Mouse (Mus musculus) midbrain, embryonic 14.5 days (tissue): Measurements from ENCODE around the gene Grhl3. TPM values are rescaled to one million over a fixed set of nuclear protein-coding genes. Genes with fewer than 3 reads are reported as not detected.
"Not testable (repeated sequence)": the region's sequence is repeated elsewhere in the genome, so short reads cannot be mapped to it uniquely, and the experiment has no call there.

Source experiments
- ATAC-seq: fragments of 200-750 bp; cut with Nextera tagmentation; 2 replicates; pipeline ENCODE4 v1.8.0; 2017; ENCODE audit warnings: moderate number of reproducible peaks, moderate library complexity; ENCODE audit not compliant: low FRiP score, low TSS enrichment
- DNase-seq: peaks from one replicate; pipeline ENCODE4 v3.0.0-alpha.2; 2015
- H3K27ac ChIP-seq: fragments of 300-500 bp; sonication (generic); replicated peaks from 2 replicates; pipeline ENCODE4 v1.5.1; 2014; ENCODE audit warnings: mild to moderate bottlenecking, low read depth, low read length, moderate library complexity
- H3K27me3 ChIP-seq: fragments of 300-500 bp; sonication (generic); 2 replicates; pipeline ENCODE4 v1.6.1; 2014; ENCODE audit warnings: low read length, control low read depth, mixed read lengths; ENCODE audit not compliant: control insufficient read depth, insufficient read depth
- H3K36me3 ChIP-seq: fragments of 300-500 bp; sonication (generic); 2 replicates; pipeline ENCODE4 v1.6.1; 2014; ENCODE audit warnings: low read length, control low read depth; ENCODE audit not compliant: control insufficient read depth, insufficient read depth
- H3K4me1 ChIP-seq: fragments of 300-500 bp; sonication (generic); 2 replicates; pipeline ENCODE4 v1.6.1; 2014; ENCODE audit warnings: mild to moderate bottlenecking, antibody characterized with exemption, low read length, control low read depth; ENCODE audit not compliant: control insufficient read depth, insufficient read depth
- H3K4me2 ChIP-seq: fragments of 300-500 bp; sonication (generic); 2 replicates; pipeline ENCODE4 v1.6.1; 2014; ENCODE audit warnings: mild to moderate bottlenecking, low read length, moderate library complexity
- H3K4me3 ChIP-seq: fragments of 300-500 bp; sonication (generic); replicated peaks from 2 replicates; pipeline ENCODE4 v1.5.1; 2014; ENCODE audit warnings: low read depth, low read length
- H3K9ac ChIP-seq: fragments of 300-500 bp; sonication (generic); replicated peaks from 2 replicates; pipeline ENCODE4 v1.6.1; 2014; ENCODE audit warnings: mild to moderate bottlenecking, low read length, moderate library complexity
- H3K9me3 ChIP-seq: fragments of 300-500 bp; sonication (generic); 2 replicates; pipeline ENCODE4 v1.6.1; 2016; ENCODE audit warnings: low read length, control low read depth, mixed read lengths; ENCODE audit not compliant: control insufficient read depth
- WGBS: fragments of 180-500 bp; shearing (Covaris S2); extraction: QIAGEN DNeasy Blood & Tissue Kit; methylation state at CpG from one replicate; pipeline ENCODE4 v1.1.7; 2014; 5-methylcytosine and 5-hydroxymethylcytosine counted together
- polyA plus RNA-seq: library from polyadenylated mRNA; unstranded; fragments of >200 nt; fragmentation: Nextera tagmentation; extraction: Ambion mirVana; gene quantifications from 2 replicates; pipeline ENCODE4 v1.2.1, GENCODE M21; 2014

The Grhl3 gene
- polyA plus RNA-seq = 1.5 and 1.6 TPM in 2 replicates

DNA sequence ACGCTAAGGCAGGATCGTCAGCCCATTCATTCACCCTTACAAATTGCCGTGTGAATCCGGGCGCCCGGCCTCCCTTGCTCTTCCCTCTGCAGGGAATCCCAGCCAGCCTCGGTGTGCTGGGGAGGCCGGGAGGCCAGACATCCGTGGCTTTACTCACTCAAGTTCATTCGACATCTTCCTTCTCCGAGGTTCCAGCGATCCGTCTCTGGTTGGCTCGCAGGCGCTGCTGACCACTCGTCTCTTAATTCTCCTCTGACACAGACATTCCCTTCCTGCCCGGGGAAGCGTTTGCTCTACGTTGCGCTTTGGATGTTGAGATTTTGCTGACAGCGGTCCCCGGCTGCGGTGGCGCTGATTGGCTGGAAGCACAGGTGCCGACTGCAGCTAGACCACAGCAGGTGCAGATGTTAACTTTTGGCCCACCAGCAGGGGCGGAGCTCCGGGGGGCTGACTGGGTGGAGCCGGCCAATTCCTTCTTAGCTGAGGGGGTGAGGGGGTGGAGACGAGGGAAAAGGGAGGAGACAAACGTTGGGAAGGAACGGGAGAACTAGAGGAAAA, at the start of gene Grhl3:
Gene Grhl3, minus strand, starts transcription at position 380 of the 558 bp plus-strand sequence.
- peaks cover 34% of the 10 kb centered on the region for H3K4me1 ChIP-seq
- WGBS = under 1% methylated on average over 31 of the region's 31 CpGs
- H3K27me3 ChIP-seq = peaks cover 50% of the 10 kb centered on the region

DNA sequence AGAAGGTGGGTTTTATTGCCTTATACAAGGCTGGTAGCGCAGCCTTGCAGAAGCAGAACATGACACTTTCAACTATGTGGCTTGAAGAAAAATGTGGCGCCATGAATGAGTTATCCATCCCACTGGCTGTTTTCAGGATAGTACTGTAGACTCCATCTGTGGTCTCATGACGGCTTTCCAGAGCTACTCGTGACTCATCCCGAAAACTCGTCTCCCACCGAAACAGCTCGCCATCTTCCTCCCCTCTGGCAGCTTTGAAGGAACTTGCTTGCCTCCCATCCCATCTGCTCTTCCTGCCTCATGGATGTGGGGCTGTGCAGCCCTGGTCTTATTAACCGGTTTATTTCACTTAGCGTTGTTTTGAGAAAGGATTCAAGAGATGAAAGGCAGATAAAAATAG, 48.9 kb upstream of the Grhl3 start:
- no peaks in the 10 kb centered on the region for H3K36me3 ChIP-seq
- H3K4me3 ChIP-seq = no peak overlapping the region
- H3K4me2 ChIP-seq = no peak overlapping the region
- no peak overlapping the region for H3K27ac ChIP-seq
- 96% methylated on average over 10 of the region's 10 CpGs for WGBS
- 0 out of 2 replicates have a peak, but pooled peaks cover 7% of the 10 kb centered on the region for H3K4me1 ChIP-seq
- no peaks in the 10 kb centered on the region for H3K27me3 ChIP-seq
- ATAC-seq (no peak), DNase-seq (no peak)
- no peak overlapping the region for H3K9ac ChIP-seq
- H3K9me3 ChIP-seq = no peaks in the 10 kb centered on the region

More for the DNA sequence above, at the start of gene Grhl3:
- Histone ChIP-seq H3K9me3 (no peaks in the 10 kb centered on the region), H3K9ac (peak within 1 kb of the TSS; percentile 43; the same call in 1 of the 2 replicates), H3K4me2 (peak within 1 kb of the TSS; percentile 70), H3K36me3 (no peaks in the 10 kb centered on the region), H3K27ac (peak within 1 kb of the TSS; percentile 61; the same call in 1 of the 2 replicates), H3K4me3 (peak within 1 kb of the TSS; percentile 30)
- DNase-seq (peak; percentile 74), ATAC-seq (no peak)

DNA sequence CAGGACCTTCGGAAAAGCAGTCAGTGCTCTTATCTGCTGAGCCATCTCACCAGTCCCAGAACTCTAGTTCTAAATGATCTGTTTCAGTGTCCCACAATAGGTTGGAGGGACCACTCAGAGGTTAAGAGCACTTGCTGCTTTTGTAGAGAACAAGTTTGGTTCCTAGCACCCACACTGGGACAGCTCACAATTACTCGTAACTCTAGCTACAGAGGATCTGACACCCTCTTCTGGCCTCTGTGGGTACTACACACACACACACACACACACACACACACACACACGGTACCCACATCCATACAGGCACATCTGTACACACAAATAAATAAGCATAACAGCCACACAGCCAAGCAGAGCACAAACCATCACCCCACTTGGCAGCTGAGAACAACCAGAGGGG, 47.0 kb upstream of the Grhl3 start:
- 96% methylated on average over 3 of the region's 3 CpGs for WGBS
- Histone ChIP-seq H3K9me3 (no peaks in the 10 kb centered on the region), H3K4me1 (0 out of 2 replicates have a peak, but pooled peaks cover 7% of the 10 kb centered on the region), H3K4me3 (no peak overlapping the region), H3K27ac (no peak overlapping the region), H3K36me3 (no peaks in the 10 kb centered on the region), H3K27me3 (no peaks in the 10 kb centered on the region), H3K4me2 (no peak overlapping the region), H3K9ac (no peak overlapping the region)
- no peak for ATAC-seq
- DNase-seq = no peak

DNA sequence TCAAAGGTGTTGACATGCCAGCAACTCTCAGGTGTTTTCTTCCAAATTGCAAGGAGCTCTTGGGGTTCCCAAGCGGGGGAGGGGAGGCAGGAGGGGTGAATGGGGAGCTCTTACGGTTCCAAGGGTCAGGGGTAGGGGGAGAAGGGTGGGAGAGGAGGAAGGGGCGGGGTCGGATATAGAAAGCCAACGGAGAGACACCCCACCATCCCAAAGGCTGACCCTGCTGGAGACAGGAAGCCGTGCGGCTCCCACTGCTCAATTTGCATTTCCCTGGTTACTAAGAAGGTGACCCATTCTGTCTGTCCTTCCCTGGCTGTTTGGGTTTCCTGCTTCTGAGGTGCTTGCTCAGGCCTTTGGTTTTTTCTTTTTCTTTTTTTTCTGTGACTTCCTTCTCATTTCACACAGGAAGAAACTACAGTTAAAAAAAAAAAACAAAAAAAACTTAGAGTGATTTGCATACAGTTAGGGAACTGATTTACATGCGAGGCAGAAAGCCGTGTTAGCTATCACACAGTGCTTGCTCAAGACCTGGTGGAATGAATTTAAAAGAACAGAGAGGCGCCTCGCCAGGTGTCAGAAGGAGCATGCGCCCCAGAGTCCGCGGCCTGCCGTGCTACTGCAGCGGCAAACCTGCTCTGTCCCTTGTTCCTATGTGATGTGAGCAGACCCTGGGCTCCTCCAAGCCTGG, 44.5 kb upstream of the Grhl3 start:
- ATAC-seq = no peak
- Histone ChIP-seq H3K27me3 (no peaks in the 10 kb centered on the region), H3K9ac (no peak overlapping the region), H3K4me1 (0 out of 2 replicates have a peak, but pooled peaks cover 7% of the 10 kb centered on the region), H3K27ac (no peak overlapping the region), H3K4me2 (peak overlapping the region; percentile 27), H3K4me3 (no peak overlapping the region), H3K9me3 (no peaks in the 10 kb centered on the region), H3K36me3 (no peaks in the 10 kb centered on the region)
- DNase-seq = peak; percentile 52
- 11% methylated on average over 16 of the region's 16 CpGs for WGBS

DNA sequence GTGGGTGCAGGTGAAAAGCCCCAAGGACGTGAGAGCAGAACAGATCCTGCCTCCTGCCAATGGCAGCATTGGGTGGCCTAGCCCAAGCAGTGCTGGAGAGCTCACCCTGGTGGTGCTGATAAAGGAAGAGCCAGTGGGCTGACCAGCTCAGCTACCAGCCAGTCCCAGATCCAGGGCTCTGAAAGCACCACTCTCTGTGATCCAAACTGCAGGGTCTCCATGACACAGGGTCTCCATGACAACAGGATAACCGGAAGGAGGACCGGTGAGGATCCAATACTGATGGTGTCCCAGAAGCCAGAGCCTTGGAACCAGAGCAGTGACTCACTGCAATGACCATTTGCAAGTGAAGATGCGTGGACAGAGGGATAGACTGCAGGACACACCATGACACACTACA, 43.6 kb upstream of the Grhl3 start:
- Histone ChIP-seq H3K4me3 (no peak overlapping the region), H3K36me3 (no peaks in the 10 kb centered on the region), H3K9ac (no peak overlapping the region), H3K27ac (no peak overlapping the region), H3K4me2 (no peak overlapping the region), H3K4me1 (0 out of 2 replicates have a peak, but pooled peaks cover 7% of the 10 kb centered on the region), H3K27me3 (no peaks in the 10 kb centered on the region), H3K9me3 (no peaks in the 10 kb centered on the region)
- WGBS = 30% methylated on average over 4 of the region's 4 CpGs
- ATAC-seq (no peak), DNase-seq (peak; percentile 35)

DNA sequence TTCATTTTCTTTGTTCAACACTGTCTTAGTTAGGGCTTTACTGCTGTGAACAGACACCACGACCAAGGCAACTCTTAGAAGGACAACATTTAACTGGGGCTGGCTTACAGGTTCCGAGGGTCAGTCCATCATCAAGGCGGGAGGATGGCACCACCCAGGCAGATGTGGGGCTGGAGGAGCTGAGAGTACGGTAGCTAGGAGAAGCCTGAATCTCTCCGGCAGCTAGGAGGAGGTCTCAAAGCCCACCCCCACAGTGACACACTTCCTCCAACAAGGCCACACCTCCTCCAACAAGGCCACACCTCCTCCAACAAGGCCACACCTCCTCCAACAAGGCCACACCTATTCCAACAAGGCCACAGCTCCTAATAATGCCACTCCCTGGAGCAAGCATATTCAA, 41.9 kb upstream of the Grhl3 start:
- not testable (repeated sequence) for DNase-seq, H3K4me1 ChIP-seq, H3K4me2 ChIP-seq, H3K27ac ChIP-seq, H3K27me3 ChIP-seq, H3K36me3 ChIP-seq, ATAC-seq, H3K9ac ChIP-seq, H3K4me3 ChIP-seq
- H3K9me3 ChIP-seq = peaks cover 14% of the 10 kb centered on the region
- 75% methylated on average over 5 of the region's 5 CpGs for WGBS

DNA sequence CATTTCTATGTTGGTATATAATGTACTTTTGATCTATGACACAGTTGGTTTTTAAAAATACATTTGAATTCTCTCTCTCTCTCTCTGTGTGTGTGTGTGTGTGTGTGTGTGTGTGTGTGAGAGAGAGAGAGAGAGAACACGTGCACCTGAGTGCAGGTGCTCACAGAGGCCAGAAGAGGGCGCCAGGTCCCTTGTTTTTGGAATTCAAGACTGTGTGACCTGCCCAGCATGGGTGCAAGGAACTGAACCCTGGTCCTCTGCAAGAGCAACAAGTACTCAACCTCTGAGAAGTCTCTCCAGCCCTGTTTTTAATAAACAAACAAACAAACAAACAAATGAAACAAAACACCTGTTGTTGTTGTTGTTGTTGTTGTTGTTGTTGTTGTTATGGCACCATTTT, 36.6 kb upstream of the Grhl3 start:
- 78% methylated on average over 2 of the region's 2 CpGs for WGBS
- DNase-seq = no peak

DNA sequence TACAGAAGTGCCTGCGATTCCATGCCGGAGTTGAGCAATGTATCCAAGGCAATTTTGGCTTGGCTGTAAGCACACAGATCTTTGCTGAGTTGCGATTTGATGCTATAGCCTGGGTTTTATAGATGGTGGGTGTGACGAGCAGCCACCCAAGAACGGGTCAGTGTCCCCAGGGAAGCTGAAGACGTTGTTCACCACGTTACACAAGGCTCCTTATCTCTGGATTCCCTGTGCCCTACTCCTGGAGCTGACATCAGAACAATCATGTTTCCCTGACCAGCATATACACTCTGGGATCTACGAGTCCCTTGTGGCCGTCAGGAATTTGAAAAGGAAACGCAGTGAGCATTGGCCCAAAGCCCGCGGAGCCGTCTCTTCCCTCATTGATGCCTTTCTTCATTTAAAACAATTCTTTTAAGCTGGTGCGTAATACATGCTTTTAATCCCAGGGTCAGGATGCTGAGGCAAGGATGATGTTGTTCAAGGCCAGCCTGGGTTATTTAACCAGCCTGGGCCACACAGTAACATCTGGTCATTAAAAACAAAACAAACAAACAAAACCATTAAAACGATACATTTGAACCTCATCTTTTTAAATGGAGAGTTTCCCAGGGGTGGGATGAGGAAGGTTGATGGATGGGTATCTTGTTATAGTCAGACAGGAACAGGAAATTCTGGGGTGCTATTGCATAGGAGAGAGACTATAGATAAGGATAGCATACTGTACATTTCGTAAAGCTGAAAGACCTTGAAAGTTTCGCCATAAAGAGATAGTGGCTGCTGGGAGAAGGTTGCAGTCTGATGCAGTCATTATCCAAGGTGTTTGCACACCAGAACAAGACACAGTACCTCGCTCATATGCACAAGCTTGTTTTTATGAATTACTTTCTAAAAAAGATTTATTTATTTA, 34.8 kb upstream of the Grhl3 start:
- 69% methylated on average over 18 of the region's 18 CpGs for WGBS
- DNase-seq (no peak), ATAC-seq (no peak)

More for the DNA sequence above, 36.6 kb upstream of the Grhl3 start:
- ATAC-seq = no peak
- H3K27ac ChIP-seq = no peak overlapping the region
- peaks cover 18% of the 10 kb centered on the region for H3K9me3 ChIP-seq
- no peaks in the 10 kb centered on the region for H3K36me3 ChIP-seq
- no peak overlapping the region for H3K4me3 ChIP-seq
- no peaks in the 10 kb centered on the region for H3K27me3 ChIP-seq
- H3K4me2 ChIP-seq = no peak overlapping the region
- no peak overlapping the region for H3K9ac ChIP-seq
- no peaks in the 10 kb centered on the region for H3K4me1 ChIP-seq

More for the DNA sequence above, 34.8 kb upstream of the Grhl3 start:
- H3K4me1 ChIP-seq = no peaks in the 10 kb centered on the region
- no peak overlapping the region for H3K4me3 ChIP-seq
- no peak overlapping the region for H3K9ac ChIP-seq
- peaks cover 18% of the 10 kb centered on the region for H3K9me3 ChIP-seq
- H3K27me3 ChIP-seq = no peaks in the 10 kb centered on the region
- H3K4me2 ChIP-seq = no peak overlapping the region
- H3K36me3 ChIP-seq = no peaks in the 10 kb centered on the region
- no peak overlapping the region for H3K27ac ChIP-seq
